Mouse (Mus musculus): ENCODE results near the gene Bicdl1.

The Bicdl1 gene

DNA sequence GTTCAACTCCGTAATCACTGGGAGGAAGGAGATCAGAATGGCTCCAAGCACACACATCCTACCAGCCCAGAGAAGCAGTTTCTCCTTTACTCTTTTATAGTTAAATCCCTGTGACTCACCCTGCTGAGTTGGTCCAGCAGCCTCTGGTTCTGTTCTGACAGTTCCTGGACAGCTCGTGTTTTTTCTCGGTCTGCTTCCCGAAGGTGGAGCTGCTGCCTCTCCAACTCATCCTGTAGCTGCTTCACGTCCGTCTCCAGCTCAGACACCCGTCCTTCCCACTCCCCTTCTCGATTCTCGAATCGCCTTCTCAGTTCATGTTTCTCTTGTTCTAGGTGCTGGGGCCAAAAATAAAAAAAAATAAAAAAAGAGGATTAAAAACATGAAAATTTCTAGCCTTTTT, 7.0 kb downstream of the Bicdl1 start:
- no peak for DNase-seq

DNA sequence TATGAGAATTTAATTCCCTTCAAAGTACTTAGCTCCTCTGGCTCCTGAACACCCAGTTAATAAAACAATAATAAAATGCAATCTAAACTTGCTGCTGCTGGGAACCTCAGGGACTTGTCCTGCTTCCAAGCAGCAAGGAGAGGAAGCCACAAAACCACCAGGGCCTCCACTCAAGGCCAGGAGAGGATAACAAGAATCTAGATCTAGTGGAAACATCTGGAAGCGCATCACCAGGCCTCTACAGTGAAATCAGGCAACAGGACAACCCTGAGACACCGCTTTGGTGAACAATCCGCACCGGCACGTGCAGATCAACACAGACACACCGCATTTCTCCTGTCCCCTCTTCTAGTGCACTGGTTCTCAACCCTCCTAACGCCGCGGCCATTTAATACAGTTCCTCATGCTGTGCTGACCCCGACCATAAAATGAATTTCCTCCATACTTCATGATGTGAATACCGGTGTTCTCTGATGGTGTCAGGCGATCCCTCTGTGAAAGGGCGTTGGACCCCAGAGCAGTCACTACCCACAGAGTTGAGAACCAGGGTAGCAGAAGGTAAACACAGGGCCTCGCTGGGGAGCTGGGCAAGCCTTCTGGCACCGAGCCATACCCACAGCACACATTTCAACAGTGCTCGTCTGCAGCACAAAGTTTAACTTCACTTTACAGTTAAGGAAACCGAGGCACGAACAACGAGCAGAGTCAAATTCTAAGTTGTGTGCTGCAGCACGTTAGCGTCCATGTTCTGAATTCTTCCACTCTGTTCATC, 9.0 kb downstream of the Bicdl1 start:
- no peak for DNase-seq

DNA sequence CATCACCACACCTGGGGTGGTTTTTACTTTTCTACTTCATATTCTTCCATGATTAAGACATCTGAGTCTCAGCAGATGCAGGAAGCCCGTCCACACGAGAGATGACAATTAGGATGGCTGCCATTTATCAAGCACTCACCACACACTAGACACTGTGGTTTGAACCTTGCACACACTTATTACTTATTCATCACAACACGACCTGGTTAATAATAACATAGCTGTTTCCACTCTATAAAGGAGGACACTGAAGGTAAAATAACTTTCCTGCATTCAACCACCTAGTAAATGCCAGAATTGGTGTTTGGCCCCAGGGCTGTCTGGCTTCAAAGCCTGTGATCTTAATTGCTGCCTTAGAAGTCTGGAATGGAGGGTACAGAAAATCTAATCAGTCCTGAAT, 10.7 kb downstream of the Bicdl1 start:
- DNase-seq, result no peak

DNA sequence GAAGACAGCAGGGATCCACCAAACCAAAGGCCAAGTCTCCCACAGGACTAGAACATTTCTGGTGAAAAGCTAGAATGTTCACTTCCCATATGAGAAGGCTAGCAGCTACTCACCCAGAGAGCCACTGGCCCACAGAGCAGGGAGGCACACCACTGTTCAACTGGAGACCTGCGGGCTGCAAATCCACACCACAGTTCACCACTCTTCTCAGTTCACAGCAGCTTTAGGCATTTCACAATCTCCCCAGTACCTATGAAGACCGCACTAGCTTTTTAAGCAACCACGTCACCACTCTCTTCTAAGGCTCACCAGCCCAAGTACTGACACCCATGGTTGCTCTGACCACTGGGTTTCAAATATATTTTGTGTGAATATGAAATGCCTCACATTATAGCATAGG, 13.7 kb downstream of the Bicdl1 start:
- DNase-seq, result no peak

DNA sequence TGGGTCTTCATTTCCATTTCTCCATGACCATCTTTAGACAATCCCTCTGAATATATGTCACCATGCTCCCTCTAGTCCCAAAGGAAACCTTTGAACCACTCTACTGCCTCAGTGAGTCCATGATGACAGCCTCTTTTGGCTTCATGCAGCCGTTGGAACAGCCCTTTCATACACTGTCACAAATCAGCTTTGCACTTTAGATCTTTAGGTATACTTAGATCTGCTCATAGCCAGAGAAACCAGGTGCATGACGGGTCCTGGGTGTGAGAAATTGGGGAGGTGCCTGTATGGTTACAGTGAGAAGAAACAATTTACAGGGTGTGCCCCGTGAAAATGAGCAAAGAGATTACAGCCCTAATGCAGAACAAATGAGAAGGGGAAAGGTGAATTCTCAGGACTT, 14.3 kb downstream of the Bicdl1 start:
- no peak for DNase-seq

DNA sequence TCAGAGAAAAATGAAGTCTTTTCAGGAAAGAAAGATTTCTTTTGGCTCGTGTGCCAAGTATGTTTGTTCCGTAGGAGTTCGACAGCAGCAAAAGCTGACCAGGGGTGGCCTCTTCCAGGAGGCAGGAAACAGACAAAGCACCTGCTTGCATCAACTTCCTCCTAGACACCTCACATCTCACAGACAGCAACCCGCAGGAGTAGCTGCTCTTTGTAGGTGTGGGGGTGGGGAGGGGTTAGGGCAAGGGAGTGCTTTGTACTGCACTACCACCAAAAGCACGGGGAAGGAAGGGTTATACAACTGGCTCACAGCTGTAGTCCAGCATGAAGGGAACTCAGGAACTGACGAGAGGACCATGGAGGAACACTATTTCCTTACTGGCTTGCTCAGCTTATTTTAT, 15.0 kb downstream of the Bicdl1 start:
- no peak for DNase-seq

DNA sequence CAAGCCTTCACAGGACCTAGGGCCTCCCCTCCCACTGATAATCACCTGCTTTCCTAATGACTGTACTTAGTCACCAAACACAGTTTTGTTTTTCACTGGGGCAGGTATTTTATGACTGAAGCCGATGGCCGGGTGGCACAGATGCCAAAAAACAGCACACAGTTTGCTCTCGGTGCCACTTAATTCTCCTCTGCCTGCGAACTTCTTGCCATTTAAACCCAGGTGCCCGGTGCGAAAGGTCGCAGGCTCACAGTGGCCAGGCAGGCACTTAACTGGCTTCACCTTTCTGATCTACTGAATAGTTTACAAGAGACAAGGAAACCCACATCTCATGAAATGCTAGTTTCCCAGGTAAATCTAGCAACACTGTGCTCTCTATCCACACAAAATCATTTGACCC, 16.7 kb downstream of the Bicdl1 start:
- no peak for DNase-seq

DNA sequence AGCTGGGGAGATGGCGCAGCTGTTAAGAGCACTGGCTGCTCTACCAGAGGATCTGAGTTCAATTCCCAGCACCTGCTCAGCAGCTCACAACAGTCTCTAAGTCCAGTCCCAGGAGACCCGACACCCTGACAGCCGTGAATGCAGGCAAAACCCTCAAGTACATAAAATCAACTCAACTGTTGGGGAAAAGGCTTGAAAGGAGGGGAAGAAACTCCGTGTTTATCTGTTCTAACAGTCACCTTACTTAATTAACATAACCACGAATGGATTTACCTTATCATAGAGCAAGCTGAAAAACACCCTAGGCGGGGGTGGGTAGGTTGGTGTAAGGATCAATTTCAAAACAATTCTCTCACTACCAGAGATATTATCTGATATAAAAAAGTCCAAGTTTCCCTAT, 18.9 kb downstream of the Bicdl1 start:
- no peak for DNase-seq

DNA sequence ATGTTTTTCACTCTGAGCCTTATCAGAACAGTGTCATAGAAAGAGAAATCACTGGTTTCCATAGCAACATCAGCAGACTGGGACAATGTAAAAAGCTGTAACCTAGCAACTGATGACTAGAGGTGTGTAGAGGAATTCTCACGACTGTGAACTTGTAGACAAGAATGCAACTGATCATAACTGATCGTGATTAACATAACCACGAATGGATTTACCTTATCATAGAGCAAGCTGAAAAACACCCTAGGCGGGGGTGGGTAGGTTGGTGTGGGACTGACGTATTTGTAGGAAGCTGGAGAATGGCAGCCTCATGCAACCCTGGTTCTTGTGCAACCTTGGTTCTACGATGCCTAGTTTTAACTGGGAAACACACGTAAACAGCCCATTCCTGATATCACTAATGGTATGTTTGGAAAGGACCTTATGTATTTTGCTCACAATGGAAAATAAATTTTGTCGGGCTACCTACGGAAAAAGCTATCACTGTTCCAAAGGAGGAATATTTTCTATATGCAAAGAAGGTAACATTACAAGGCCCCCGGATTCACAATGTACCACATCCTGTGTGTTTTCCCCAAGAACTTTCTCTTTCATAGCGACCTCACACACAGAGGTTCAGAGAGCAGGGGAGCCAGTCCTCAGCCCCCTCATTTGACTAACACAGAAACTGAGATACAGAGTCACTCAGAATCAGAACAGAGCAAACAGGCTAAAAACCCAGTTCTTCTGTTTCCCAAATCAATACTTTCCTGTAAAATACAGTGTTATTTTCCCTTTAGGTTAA, 19.6 kb downstream of the Bicdl1 start:
- no peak for DNase-seq

DNA sequence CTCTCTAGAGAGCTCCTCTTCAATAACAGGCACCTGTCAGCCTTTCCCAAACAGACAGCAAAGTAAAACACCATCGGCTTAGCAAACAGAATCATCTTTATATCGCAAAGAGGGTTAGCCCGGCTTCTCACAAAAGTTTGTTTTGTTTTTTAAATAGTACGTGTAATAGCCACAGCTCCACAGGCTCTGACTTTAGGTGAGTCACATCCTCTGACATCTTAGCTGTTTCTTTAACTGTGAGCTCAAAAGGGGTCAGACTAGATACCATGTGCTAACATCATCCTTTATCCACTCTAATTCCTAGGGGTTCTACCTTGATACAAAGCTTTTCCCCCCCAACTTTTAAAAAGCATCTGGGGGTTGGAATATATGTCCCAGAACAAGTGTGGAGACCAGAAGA, 21.2 kb downstream of the Bicdl1 start:
- DNase-seq, result no peak

DNA sequence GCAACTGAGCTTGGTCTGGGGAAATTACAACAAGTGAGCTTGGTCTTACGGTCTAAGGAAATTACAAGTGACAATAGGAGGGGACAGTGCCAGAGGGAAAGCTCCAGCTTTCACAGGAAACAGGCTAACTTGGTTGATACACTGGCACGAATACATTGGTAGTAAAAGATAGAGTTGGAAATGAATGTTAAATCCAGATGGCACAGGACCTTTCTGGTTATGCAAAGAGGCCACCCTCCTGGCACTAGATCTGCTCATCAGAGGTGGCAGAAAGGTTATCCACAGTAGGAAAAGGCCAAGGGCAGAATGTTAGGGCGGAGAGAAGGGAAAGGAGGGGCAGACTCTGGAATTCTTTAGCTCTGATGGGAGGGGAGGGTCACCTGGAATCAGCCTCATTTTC, 22.5 kb downstream of the Bicdl1 start:
- no peak for DNase-seq

DNA sequence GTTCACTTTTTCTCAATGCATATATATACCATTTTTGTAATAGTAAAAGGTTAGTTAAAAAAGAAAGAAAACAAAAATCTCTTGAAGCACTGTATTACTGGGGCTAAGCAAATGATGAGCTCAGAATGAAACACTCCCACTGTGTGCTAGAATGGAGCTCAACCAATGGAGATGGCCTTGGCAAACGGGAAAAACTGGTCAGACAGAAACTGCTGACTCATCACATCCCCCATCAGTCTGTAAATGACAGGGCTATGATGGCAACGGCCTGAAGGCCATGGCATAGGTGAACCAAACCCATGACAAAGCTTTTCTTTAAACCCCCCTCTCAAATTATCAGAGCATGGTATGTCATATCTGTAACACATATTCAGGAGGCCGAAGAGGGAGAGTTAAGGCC, 29.4 kb downstream of the Bicdl1 start:
- DNase-seq, result no peak

DNA sequence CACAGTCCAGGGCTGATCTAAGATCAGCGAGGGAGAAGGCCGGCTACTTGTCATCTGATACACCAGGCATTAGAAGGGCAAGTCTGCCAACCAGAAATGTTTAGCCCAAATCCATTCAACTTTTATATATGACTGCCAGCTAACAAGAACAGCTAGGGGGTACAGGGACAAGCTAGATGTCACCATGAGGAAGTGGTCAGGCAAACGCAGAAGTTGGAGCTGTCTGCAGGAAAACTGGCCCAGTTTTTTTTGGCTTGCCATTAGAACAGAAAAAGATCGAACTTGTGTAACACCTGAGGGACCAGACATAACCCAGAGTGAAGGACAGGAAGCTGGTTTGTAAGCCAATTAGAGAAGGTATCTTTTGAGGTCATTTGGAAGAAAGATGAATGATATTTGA, 30.2 kb downstream of the Bicdl1 start:
- no peak for DNase-seq

DNA sequence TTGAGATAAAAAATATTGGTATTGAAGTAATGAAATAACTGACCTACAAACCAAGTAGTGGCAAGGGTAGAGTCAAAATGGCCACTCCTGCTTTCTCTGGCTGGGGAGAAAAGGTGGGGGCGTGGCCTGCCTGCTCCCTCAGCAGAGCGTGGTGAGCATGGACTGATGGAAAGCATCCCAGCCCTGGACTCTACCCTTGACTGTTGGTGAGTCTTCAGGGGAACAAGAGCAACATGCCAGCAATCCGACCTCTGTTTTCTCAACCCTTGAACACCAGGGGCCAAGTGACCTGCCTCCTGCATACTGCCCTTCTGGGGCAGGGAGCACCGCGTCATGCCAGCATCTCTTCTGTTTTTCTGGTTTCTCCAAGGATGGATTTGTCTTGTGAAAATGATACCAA, 34.6 kb downstream of the Bicdl1 start:
- no peak for DNase-seq

DNA sequence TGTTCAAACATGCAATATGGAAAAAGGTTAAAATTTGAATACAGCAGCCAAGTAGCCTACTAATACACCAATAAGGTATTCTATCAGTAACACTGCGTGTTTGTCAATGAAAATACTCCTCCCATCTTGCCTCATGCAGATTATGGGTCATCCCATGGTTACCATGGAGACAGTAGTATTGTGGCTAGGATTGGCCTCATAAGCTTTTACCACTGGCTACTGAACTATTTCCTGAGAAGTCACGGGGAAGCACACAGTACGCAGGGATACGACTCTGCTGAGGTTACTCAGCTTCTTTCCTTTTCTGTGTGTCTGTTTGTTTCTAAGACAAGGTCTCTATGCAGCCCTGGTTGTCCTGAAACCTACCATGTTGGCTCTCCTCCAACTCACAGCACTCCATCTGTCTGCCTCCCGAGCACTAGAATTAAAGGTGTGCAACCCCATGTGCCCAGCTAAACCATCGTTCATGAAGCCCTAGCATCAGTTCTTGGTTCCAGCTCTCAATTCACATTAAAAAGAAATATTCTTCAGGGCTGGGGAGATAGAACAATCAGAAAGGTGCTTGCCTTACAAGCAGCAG, 36.1 kb downstream of the Bicdl1 start:
- peak; percentile 70 to 79 for DNase-seq

DNA sequence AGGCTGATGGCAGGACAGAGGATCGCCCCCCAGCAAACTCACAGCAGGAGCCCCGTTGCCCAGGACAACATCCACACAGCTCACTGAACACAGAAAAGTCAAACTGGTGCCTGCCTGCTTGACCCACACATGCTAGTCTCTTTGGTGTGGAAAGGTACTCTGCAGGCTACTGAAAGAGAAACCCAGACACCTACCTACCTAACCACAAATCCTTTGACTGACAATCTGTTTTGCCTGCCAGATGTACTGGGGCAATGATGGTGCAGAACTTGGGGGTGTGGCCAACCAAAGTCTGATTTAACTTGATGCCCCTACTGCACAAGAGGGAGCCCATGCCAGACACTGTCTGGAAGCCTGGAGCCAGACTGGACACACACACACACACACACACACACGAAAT, 38.1 kb downstream of the Bicdl1 start:
- DNase-seq, result no peak

DNA sequence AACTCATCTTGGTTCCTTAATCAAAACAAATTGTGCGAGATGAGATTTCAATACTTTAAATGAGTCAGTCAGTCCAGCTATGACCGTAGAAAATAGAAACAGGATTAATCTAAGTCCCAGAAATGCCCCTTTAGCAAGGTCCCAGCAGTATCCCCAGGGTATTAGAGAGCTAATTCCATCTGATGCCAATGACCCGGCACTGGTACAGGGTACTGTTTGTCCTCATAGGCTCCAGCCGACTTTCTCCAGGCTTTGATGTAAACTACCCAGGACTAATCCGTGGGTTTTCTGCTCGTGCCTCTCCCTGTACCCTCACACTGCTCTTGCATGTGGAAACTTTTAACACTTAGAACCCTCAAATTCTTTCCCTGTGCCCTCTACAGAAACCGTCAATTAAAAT, 44.7 kb downstream of the Bicdl1 start:
- DNase-seq, result no peak

DNA sequence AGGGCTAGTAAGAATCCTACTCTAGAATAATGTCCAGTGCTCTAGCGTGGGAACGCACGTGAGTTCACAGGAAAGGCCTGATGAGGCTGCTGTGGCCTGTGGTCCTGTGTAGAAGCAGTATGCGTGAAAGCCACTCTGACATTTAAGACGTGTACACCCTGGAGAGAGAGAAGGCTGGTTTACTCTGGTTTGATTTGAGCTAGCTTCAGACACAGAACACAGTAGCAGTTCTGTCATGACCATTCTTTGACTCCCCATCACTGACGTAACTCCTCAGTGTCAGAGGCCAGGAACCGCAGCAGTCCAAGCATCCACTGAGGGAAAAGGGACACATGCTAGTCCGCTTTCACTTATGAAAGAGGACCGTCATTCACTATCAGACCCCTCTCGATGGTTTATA, 46.3 kb downstream of the Bicdl1 start:
- no peak for DNase-seq

DNA sequence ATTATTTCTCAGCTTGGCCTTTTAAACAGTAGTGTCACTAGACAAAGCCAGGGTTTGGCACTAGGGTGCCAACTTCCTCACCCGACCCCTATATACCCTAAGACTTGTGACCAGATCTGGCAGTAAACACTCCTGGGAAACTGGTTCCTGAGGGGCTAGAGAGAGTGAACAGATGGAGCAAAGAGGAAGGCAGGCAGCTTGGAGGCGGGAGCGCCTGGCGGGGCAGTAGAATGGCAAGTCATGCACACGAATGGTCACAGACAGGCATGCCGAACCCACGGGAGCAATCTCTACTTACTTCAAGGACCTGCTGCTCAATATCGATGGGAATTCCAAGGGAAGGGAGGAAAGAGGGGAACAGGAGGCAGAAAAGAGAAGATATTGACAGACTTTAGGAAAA, 59.6 kb downstream of the Bicdl1 start:
- peak; percentile 62 to 66 for DNase-seq

DNA sequence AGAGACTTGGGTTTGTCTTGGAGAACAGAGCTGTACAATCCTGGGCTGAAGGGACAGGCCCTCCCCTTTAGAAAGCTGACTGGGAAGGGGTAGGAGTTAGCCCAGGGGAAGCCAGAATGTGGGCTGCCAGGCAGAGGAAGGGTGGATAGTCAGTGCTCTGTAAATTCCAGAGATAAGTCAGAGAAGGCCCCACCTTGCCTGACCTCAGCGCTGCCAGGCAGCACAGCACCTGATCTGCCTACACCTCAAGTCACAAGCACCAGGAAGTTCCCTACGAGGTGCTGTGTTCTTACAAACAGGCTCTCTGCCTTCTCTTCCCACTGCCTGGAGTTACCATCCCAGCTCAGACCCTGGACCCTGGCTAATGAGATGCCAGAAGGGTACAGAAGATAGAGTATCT, 61.0 kb downstream of the Bicdl1 start:
- DNase-seq, result no peak

DNA sequence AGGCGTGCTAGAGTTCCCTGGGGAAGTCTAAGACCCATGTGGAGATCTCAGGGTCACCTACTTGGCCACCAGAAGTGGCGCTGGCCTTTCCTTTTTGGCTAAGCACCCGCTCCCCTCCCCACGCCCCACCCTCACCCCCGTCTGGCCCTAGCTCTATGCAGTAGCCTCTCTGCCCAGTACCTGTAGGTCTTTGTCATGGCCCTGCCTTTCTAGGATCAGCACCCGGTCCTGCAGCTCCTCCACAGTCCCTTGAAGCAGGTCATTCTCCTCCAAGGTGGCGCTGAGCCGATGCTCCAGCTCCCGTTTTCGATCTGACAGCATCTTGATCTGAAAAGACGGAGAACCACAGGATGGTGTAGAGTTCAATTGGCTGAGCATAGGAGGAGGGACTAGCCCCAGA, 61.4 kb downstream of the Bicdl1 start:
- no peak for DNase-seq

DNA sequence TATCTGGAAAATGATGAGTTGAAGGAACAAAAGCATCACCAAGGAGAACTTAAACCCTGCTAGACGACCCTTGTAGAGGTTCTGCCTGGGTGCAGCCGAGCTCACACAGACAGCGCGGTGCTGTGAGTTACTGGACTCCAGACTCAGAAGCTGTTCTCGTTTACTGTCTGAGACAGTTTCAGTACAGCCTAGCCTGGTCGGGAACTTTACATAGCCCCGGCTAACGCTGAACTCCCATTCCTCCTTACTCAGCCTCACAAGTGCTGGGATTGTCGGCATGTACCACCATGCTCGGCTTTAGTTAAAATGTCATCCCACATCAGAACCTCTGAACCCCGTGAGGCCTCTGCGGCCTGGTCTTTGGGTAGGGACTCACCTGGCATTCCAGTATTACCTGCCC, 62.4 kb downstream of the Bicdl1 start:
- no peak for DNase-seq

DNA sequence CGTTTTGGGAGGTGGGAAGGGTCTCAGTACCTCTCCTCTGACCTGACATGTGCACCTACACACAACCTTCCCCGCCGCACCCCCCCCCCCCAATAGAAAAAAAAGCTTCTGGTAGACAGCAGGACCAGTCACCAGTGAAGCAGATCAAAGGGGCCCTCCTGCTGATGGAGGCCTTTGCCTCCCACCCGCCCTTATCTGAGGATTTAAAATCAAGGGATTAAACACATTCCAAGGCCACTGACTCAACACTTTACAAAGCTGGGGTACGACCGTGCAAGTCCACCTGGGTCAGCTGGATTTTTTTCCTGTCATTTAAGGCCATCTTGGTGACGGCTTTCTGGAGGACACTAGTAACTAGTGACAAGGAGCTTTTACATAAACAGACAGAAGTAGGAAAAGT, 63.5 kb downstream of the Bicdl1 start:
- no peak for DNase-seq

DNA sequence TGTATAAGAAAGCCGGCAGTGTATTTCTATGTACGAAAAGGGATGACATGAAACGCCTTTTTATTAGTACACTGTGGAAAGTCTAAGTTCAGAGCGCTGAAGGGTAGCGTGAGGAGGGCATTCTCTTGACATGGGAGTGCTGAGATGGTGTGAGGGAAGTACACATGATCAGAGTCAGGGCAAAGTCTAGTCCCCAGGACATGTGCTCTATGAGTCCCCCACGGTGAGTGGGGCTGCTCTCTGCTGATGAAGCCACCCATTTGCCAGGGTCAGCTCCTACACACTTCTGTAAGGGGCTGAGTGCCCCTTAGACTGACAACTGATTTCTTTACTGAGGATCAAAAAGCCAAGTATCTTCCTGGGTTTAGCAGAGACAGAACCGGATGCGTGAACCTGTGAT, 64.2 kb downstream of the Bicdl1 start:
- no peak for DNase-seq

Data from cerebellum, postnatal 36 days (tissue).